Mouse (Mus musculus) midbrain, embryonic 15.5 days (tissue): ENCODE measurements around the gene Gtf2ird1. TPM values are rescaled to one million over a fixed set of nuclear protein-coding genes. Genes with fewer than 3 reads are reported as not detected.
"Not testable (repeated sequence)": the region's sequence is repeated elsewhere in the genome, so short reads cannot be mapped to it uniquely, and the experiment has no call there.

ENCODE experiments used
- ATAC-seq: fragments of 200-750 bp; cut with Nextera tagmentation; replicated peaks from 2 replicates; pipeline ENCODE4 v1.8.0; 2017; ENCODE audit warnings: moderate TSS enrichment
- H3K27ac ChIP-seq: fragments of 300-500 bp; sonication (generic); 2 replicates; pipeline ENCODE4 v1.5.1; 2015; ENCODE audit warnings: mild to moderate bottlenecking, inconsistent platforms
- H3K27me3 ChIP-seq: fragments of 300-500 bp; sonication (generic); replicated peaks from 2 replicates; pipeline ENCODE4 v1.6.1; 2015; ENCODE audit warnings: inconsistent platforms
- H3K36me3 ChIP-seq: fragments of 300-500 bp; sonication (generic); replicated peaks from 2 replicates; pipeline ENCODE4 v1.6.1; 2015; ENCODE audit warnings: inconsistent platforms
- H3K4me1 ChIP-seq: fragments of 300-500 bp; sonication (generic); 2 replicates; pipeline ENCODE4 v1.6.1; 2015; ENCODE audit warnings: inconsistent platforms
- H3K4me2 ChIP-seq: fragments of 300-500 bp; sonication (generic); 2 replicates; pipeline ENCODE4 v1.6.1; 2015; ENCODE audit warnings: inconsistent platforms, mild to moderate bottlenecking, moderate library complexity
- H3K4me3 ChIP-seq: fragments of 300-500 bp; sonication (generic); 2 replicates; pipeline ENCODE4 v1.5.1; 2015; ENCODE audit warnings: mild to moderate bottlenecking, inconsistent platforms
- H3K9ac ChIP-seq: fragments of 300-500 bp; sonication (generic); 2 replicates; pipeline ENCODE4 v1.6.1; 2015; ENCODE audit warnings: mild to moderate bottlenecking, inconsistent platforms
- H3K9me3 ChIP-seq: fragments of 300-500 bp; sonication (generic); 2 replicates; pipeline ENCODE4 v1.6.1; 2016; ENCODE audit warnings: inconsistent platforms
- WGBS: fragments of 180-500 bp; shearing (Covaris S2); methylation state at CpG from one replicate; pipeline ENCODE4 v1.1.7; 2015; ENCODE audit warnings: mixed read lengths; 5-methylcytosine and 5-hydroxymethylcytosine counted together
- polyA plus RNA-seq: library from polyadenylated mRNA; unstranded; fragments of >200 nt; fragmentation: Nextera tagmentation; extraction: Ambion mirVana; gene quantifications from 2 replicates; pipeline ENCODE4 v1.2.1, GENCODE M21; 2015

Gtf2ird1 gene
- polyA plus RNA-seq, 1 experiment from 2014 or later = 89.0 TPM

DNA sequence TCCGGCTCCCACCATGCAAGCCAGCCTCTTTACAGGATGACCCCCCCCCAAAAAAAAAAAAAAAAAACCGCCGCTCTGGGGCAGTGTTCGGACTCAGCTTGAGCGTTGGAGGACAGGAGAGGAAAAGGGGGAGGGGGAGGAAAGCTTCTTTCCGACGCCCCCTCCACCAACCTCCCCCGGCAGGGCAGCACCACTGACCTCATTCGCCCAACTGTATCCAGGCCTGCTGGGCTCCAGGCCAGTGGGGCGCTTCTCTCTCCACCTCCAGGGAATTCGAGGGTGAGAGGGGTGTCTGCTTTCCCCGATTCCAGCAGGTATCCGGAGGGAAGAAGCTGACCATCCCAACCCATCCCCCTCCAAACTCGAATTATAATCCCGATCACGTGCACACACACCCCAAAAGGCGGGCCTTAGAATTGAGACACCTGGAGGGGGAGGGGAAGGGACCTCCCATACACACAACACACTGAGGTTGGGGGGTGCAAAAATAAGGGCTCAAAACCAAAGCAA lies 547 bp downstream of the Gtf2ird1 start:
- ATAC-seq = peak; percentile 73
- WGBS = 0% methylated on average over 17 of the region's 17 CpGs

DNA sequence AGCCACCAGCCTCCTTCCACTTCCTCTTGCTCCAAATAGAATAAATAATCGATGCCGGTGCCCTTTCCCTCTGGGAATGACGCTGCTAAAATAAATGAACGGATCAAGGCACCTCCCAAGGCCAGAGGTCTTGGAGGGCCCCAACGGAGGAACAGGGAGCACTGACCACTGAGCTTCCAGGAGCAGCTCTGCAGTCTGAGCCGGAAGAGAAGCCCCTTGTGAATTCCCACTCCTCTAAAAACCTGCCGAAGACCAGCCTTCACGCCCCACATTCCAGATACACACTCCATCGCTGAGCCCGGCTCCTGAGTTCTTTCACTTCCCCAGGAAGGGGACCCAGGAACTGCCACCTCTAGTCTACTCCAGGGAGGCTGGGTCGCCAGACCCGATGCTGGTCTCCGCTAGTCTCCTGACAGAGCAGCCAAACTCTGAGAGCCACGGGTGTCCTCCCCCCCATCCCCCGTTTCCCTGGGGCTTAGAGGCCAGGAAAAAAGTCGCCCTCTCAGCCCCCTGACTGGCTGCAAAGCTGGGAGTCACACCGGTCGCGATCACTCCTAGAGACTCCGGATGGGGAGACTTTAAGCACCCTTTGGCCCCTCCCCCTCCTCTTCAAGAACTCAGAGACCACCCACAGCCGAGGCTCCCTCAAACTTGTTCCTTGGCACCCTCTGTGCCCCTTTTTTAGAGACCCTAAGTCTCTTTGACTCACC lies 1.2 kb downstream of the Gtf2ird1 start:
- Histone ChIP-seq H3K36me3 (no peaks in the 10 kb centered on the region; the same call in 1 of the 2 replicates), H3K4me3 (peak overlapping the region; percentile 88), H3K9ac (peak overlapping the region; percentile 94), H3K27me3 (no peaks in the 10 kb centered on the region), H3K4me1 (peaks cover 25% of the 10 kb centered on the region), H3K27ac (peak overlapping the region; percentile 91), H3K4me2 (peak overlapping the region; percentile 66), H3K9me3 (no peaks in the 10 kb centered on the region)
- under 1% methylated on average over 21 of the region's 21 CpGs for WGBS
- peak; percentile 57 for ATAC-seq

More for the DNA sequence above, 547 bp downstream of the Gtf2ird1 start:
- peak overlapping the region; percentile 66 for H3K4me2 ChIP-seq
- no peaks in the 10 kb centered on the region for H3K27me3 ChIP-seq
- H3K9ac ChIP-seq = peak overlapping the region; percentile 94
- H3K27ac ChIP-seq = peak overlapping the region; percentile 91
- H3K36me3 ChIP-seq = no peaks in the 10 kb centered on the region; the same call in 1 of the 2 replicates
- H3K9me3 ChIP-seq = no peaks in the 10 kb centered on the region
- peaks cover 25% of the 10 kb centered on the region for H3K4me1 ChIP-seq
- peak overlapping the region; percentile 88 for H3K4me3 ChIP-seq

DNA sequence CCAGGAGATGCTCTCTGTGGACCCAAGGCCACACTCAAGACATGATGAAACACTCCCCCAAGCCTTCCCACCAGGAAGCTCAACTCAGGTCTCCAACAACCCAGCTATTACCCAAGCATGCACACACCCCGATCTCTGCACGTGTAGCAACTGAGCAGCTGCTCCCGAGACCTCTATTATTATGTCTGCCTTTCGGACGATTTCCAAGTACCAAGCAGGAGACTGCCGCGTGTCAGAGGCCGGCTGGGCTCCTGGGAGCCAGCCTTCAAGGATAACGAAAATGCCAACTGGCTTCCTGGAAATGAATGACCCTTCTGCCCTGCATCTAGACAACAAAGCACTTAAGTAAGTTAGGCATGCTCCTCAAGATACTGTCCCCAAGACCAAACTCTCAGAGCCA lies 2.1 kb downstream of the Gtf2ird1 start:
- Histone ChIP-seq H3K27ac (peak overlapping the region; percentile 91), H3K9me3 (no peaks in the 10 kb centered on the region), H3K4me2 (peak overlapping the region; percentile 66), H3K9ac (peak overlapping the region; percentile 94), H3K36me3 (no peaks in the 10 kb centered on the region; the same call in 1 of the 2 replicates), H3K4me3 (peak overlapping the region; percentile 88), H3K27me3 (no peaks in the 10 kb centered on the region), H3K4me1 (peaks cover 25% of the 10 kb centered on the region)
- WGBS = 14% methylated on average over 9 of the region's 9 CpGs
- ATAC-seq = no peak

DNA sequence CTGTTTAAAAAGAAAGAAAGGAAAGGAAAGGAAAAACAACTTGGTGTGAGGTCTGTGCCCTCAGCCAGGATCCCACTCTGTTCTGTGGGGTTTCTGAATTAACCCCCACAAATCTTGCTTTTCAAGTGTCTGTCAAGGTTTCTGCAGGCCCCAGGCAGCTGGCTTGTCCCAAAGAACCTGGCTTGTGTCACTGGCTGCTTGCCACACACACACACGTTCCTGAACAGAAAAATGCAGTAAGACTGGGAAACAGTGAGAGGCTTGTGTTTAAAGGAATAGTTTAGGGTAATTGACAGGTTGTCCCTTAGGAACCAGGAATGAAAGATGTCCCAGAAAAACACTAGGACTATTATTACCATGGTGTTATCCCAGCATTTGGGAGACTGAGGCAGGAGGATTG lies 2.9 kb downstream of the Gtf2ird1 start:
- peaks cover 25% of the 10 kb centered on the region for H3K4me1 ChIP-seq
- H3K27ac ChIP-seq = no peak overlapping the region
- peak overlapping the region; percentile 66; the same call in 1 of the 2 replicates for H3K4me2 ChIP-seq
- ATAC-seq = no peak
- 17% methylated on average over 1 of the region's 1 CpGs for WGBS
- H3K9ac ChIP-seq = no peak overlapping the region
- H3K4me3 ChIP-seq = no peak overlapping the region
- H3K27me3 ChIP-seq = no peaks in the 10 kb centered on the region
- H3K36me3 ChIP-seq = no peaks in the 10 kb centered on the region; the same call in 1 of the 2 replicates
- H3K9me3 ChIP-seq = no peaks in the 10 kb centered on the region

DNA sequence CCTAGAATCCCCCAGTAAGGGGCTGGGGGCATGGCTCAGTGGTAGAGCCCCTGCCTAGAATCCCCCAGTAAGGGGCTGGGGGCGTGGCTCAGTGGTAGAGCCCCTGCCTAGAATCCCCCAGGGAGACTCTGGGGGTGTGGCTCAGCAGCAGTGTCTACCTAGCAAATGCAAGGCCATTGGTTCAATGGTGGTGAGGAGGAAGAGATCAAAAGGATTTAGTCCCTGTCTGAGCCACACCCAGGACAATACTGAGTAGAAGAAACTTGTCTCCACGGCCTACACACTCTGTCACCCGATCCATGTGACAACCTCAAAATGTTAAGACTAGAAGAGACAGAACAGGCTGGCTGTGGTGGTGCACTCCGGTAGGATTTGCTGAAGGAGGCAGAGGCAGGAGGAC lies 9.8 kb downstream of the Gtf2ird1 start:
- not testable (repeated sequence) for H3K4me2 ChIP-seq, H3K4me1 ChIP-seq, H3K27me3 ChIP-seq, H3K9ac ChIP-seq, H3K4me3 ChIP-seq, H3K9me3 ChIP-seq, ATAC-seq, H3K36me3 ChIP-seq, H3K27ac ChIP-seq
- WGBS = 96% methylated on average over 4 of the region's 4 CpGs

DNA sequence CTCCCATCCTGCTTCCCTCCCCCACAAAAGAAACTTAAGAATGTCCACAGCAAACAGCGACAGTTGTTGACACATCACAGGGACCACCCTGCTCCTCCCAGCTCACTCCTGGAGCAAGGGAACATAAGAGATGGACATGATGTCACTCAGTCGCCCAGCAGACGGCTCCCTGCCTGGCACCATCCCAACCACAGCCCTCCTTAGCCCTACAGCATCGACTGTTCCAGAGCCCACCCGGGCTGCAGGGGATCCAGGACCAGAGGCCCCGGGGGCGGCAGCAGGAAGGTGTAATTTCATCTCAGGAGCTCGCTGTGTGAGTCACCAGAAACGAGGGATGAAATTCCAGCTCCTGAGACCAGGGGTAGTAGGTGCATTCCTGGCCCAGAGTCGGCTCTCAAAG lies 10.6 kb downstream of the Gtf2ird1 start:
- Histone ChIP-seq H3K4me3 (no peak overlapping the region), H3K9me3 (no peaks in the 10 kb centered on the region), H3K36me3 (0 out of 2 replicates have a peak, but pooled peaks cover 4% of the 10 kb centered on the region), H3K27me3 (no peaks in the 10 kb centered on the region), H3K4me2 (no peak overlapping the region), H3K9ac (no peak overlapping the region), H3K4me1 (peaks cover 10% of the 10 kb centered on the region), H3K27ac (no peak overlapping the region)
- ATAC-seq = no peak
- 68% methylated on average over 10 of the region's 10 CpGs for WGBS

DNA sequence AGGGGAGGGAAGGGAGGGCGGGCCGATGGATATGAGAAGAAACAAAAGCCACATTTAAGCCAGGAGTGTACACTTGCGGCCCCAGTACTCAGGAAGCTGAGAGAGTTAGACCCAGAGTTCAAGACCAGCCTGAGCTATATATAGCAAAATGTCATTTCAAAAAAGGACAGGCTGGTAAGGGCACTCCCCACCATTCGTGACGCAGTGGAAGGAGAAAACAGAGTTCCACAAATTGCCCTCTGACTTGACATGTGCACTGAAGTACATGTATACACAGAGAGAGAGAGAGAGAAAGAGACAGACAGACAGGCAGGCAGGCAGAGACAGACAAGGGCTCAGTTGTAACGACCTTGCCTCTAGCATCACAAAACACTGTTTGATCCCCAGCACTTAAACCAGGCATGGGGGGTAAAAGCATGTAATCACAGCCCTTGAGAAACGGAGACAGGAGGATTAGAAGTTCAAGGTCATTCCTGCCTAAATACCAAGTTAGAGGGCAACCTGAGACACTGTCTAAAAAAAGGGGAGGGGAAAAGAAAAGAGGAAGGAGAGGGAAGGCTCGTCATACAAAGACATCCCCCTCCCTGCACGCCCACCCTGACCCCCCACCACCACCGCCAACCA lies 11.2 kb downstream of the Gtf2ird1 start:
- H3K9ac ChIP-seq = no peak overlapping the region
- no peak overlapping the region for H3K4me3 ChIP-seq
- H3K4me2 ChIP-seq = no peak overlapping the region
- no peaks in the 10 kb centered on the region for H3K27me3 ChIP-seq
- 0 out of 2 replicates have a peak, but pooled peaks cover 4% of the 10 kb centered on the region for H3K36me3 ChIP-seq
- no peaks in the 10 kb centered on the region for H3K9me3 ChIP-seq
- H3K27ac ChIP-seq = no peak overlapping the region
- peaks cover 12% of the 10 kb centered on the region for H3K4me1 ChIP-seq
- WGBS = 74% methylated on average over 10 of the region's 10 CpGs
- no peak for ATAC-seq

DNA sequence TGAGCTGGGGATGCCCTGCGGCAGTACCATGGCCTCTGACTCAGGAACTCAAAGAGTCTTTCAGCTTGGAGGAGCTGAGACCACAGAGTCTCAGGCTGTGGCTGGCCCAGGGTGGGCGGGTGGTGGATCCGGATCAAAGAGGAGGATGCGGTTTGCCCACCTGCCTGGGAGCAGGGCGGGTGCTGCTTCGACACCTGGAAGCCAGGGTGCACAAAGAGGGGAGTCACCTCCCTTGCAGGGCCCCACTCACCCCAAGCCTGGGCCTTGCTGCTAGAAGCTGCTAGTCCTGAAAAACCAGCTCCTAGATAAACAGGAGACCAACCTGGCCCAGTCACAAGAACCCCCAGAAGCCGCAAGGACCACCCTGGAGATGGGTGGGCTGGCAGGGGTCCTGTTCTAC lies 12.0 kb downstream of the Gtf2ird1 start:
- Histone ChIP-seq H3K4me1 (peaks cover 12% of the 10 kb centered on the region), H3K4me3 (no peak overlapping the region), H3K27ac (no peak overlapping the region), H3K36me3 (0 out of 2 replicates have a peak, but pooled peaks cover 4% of the 10 kb centered on the region), H3K9me3 (no peaks in the 10 kb centered on the region), H3K27me3 (no peaks in the 10 kb centered on the region), H3K4me2 (no peak overlapping the region), H3K9ac (no peak overlapping the region)
- WGBS = 97% methylated on average over 7 of the region's 7 CpGs
- no peak for ATAC-seq

DNA sequence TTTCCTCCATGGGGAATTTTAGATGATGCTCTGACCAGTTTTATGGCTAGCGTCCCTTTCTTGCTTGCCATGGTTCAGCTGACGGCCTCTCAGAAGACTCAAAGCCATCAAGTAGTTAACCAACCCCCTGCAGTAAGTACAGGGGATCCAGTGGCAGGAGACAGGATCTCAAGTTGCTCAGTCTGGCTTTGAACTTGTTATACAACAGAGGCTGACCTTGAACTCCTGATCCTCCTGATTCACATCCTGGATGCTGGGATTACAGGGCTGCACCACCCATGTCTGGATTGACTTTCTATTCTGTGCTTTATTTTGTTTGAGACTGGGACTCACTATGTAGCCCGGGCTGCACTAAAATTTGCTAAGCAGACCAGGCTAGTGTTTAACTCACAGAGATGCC lies 14.4 kb downstream of the Gtf2ird1 start:
- Histone ChIP-seq H3K9me3 (no peaks in the 10 kb centered on the region), H3K4me1 (peaks cover 22% of the 10 kb centered on the region), H3K27me3 (no peaks in the 10 kb centered on the region), H3K36me3 (0 out of 2 replicates have a peak, but pooled peaks cover 4% of the 10 kb centered on the region), H3K4me2 (no peak overlapping the region), H3K27ac (no peak overlapping the region), H3K9ac (no peak overlapping the region), H3K4me3 (no peak overlapping the region)
- 92% methylated on average over 3 of the region's 3 CpGs for WGBS
- ATAC-seq = no peak

DNA sequence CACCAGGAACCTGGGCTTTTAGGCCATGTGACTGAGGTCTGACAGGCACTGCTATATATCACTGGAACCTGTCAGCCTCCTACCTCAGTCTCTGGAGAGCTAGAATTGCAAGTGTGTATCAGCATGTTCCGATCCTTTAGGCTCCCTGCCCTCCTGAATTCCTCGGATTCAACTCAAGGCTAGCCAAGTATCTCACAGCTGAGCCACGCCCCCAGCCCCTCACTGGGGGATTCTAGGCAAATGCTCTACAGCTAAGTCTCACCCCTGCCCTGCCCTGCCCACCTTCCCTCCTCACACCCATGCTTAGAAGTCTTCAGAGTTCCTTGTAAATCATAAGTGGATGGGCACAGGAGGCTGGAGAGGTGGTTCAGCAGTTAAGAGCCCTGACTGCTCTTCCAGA lies 15.4 kb downstream of the Gtf2ird1 start:
- Histone ChIP-seq H3K4me2 (no peak overlapping the region), H3K9ac (no peak overlapping the region), H3K4me1 (peaks cover 32% of the 10 kb centered on the region), H3K27ac (no peak overlapping the region), H3K36me3 (0 out of 2 replicates have a peak, but pooled peaks cover 4% of the 10 kb centered on the region), H3K27me3 (no peaks in the 10 kb centered on the region), H3K4me3 (no peak overlapping the region), H3K9me3 (no peaks in the 10 kb centered on the region)
- ATAC-seq = no peak
- WGBS = 86% methylated on average over 3 of the region's 3 CpGs

DNA sequence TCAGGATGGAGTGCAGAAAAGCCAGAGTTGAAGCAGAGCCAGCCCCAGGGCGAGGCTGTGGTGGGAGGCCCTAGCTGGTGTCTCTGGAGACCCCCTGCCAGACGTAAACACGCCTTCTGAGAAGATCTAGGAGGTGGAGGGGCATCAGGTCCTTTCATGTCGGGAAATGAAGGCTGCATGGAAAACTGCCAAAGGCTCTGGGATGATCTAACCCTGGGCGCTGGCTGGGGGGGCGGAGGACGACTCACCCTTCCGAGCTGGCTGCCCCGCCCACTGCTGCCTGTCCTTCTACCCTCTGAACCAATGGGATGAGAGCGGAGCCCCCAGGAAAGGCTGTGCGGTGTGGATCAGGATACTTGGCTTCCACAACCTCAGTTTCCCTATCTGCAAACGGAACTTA lies 16.4 kb downstream of the Gtf2ird1 start:
- WGBS = 83% methylated on average over 12 of the region's 12 CpGs
- H3K27ac ChIP-seq = no peak overlapping the region
- H3K9me3 ChIP-seq = no peaks in the 10 kb centered on the region
- H3K4me2 ChIP-seq = no peak overlapping the region
- no peak overlapping the region for H3K4me3 ChIP-seq
- H3K4me1 ChIP-seq = peaks cover 30% of the 10 kb centered on the region
- H3K27me3 ChIP-seq = no peaks in the 10 kb centered on the region
- no peak overlapping the region for H3K9ac ChIP-seq
- ATAC-seq = no peak
- 0 out of 2 replicates have a peak, but pooled peaks cover 4% of the 10 kb centered on the region for H3K36me3 ChIP-seq

DNA sequence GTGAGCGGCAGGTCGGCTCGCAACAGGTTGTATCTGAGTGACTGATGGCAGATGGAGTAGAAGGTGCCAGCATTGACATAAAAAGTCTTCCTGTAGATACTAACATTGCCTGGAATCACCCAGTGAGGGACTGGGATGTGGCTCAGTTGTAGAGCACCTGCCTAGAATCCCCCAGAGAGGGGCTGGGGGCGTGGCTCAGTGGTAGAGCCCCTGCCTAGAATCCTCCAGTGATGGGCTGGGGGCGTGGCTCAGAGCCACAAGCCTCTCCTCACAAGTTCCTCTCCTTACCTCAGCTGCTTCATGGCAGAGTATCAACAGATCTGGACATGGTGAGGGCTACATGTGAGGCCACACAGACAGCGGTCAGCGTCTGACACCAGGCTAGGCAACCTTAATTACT lies 17.0 kb downstream of the Gtf2ird1 start:
- Histone ChIP-seq H3K4me2 (no peak overlapping the region), H3K9me3 (no peaks in the 10 kb centered on the region), H3K27me3 (no peaks in the 10 kb centered on the region), H3K27ac (no peak overlapping the region), H3K36me3 (0 out of 2 replicates have a peak, but pooled peaks cover 4% of the 10 kb centered on the region), H3K4me1 (peaks cover 30% of the 10 kb centered on the region), H3K4me3 (no peak overlapping the region), H3K9ac (no peak overlapping the region)
- ATAC-seq = no peak
- WGBS = 97% methylated on average over 7 of the region's 7 CpGs
